Mouse (Mus musculus) B cell, adult (primary cell): Measurements from ENCODE around the gene Zfp969. TPM values are rescaled to one million over a fixed set of nuclear protein-coding genes. Genes with fewer than 3 reads are reported as not detected.

ENCODE experiments used
- total RNA-seq: library from RNA; stranded (reverse); gene quantifications from 4 replicates; pipeline ENCODE4 v1.2.4, GENCODE M21; 2023; ENCODE audit not compliant: inconsistent age

Zfp969 gene
- total RNA-seq: not detected in 4 replicates

GRCm38 (mm10) chr2:175703546-175703945 is at the start of gene Zfp969:
TSS of gene Zfp969 (minus strand) at chr2:175703646.

GRCm38 (mm10) chr2:175741237-175741636 is 37.8 kb upstream of the Zfp969 start, which contains the start of gene Gm2007:
TSS of gene Gm2007 (plus strand) at chr2:175741537.

GRCm38 (mm10) chr2:175643678-175644077 is 59.8 kb downstream of the Zfp969 start, which contains the start of gene Gm11007:
TSS of gene Gm11007 (plus strand) at chr2:175643978.

Other genes with a start within 250 kb of the Zfp969 start
- gene Zfp965, start 233.7 kb downstream of the Zfp969 start, total RNA-seq: 2.4 to 3.2 TPM (median 3.2 TPM) in 3 of 4 replicates, not detected in the other
- 5.1 TPM in 1 of 4 replicates, not detected in the others for gene Gm11007, start 59.7 kb downstream of the Zfp969 start, total RNA-seq
- gene Gm2007, start 37.9 kb upstream of the Zfp969 start, total RNA-seq: 5.1 TPM in 1 of 4 replicates, not detected in the others
- gene Gm14288, start 97.4 kb upstream of the Zfp969 start, total RNA-seq: 1.9 to 2.2 TPM in 2 of 4 replicates, not detected in the others
- gene Gm6710, start 165.6 kb upstream of the Zfp969 start, total RNA-seq: 1.8 to 8.1 TPM (median 3.1 TPM) in 4 replicates
- gene Zfp966, start 227.5 kb upstream of the Zfp969 start, total RNA-seq: 1.6 to 3.2 TPM (median 2.3 TPM) in 4 replicates